Mouse (Mus musculus) spleen, adult 2 months (tissue): ENCODE data around the gene Ccdc6. TPM values are rescaled to one million over a fixed set of nuclear protein-coding genes. Genes with fewer than 3 reads are reported as not detected.

Experiments used
- DNase-seq, 2 experiments: peaks; one replicate each; pipeline versions ENCODE4 v3.0.0 to v3.0.0-alpha.2; 2012 to 2021; ENCODE audit warnings: low spot score in 2 of 2, low read depth in 1 of 2
- H3K27ac ChIP-seq: fragments of 200-500 bp; 2 replicates; pipeline ENCODE4 v1.5.1; 2012; ENCODE audit warnings: low read length, inconsistent platforms; ENCODE audit not compliant: insufficient read depth
- H3K27me3 ChIP-seq: fragments of 200-500 bp; 2 replicates; pipeline ENCODE4 v1.6.1; 2012; ENCODE audit warnings: mild to moderate bottlenecking, moderate library complexity, low read length, inconsistent platforms; ENCODE audit not compliant: control insufficient read depth, insufficient read depth
- H3K36me3 ChIP-seq: fragments of 200-500 bp; 2 replicates; pipeline ENCODE4 v1.6.1; 2012; ENCODE audit warnings: mild to moderate bottlenecking, low read length, inconsistent platforms; ENCODE audit not compliant: control insufficient read depth, insufficient read depth
- H3K4me1 ChIP-seq: fragments of 200-500 bp; 2 replicates; pipeline ENCODE4 v1.6.1; 2011; ENCODE audit warnings: inconsistent platforms; ENCODE audit not compliant: control insufficient read depth, insufficient read depth, insufficient read length
- H3K4me3 ChIP-seq: fragments of 200-500 bp; 2 replicates; pipeline ENCODE4 v1.5.1; 2011; ENCODE audit warnings: mild to moderate bottlenecking, inconsistent platforms; ENCODE audit not compliant: insufficient read depth, insufficient read length; ENCODE audit errors: extremely low read depth
- CTCF ChIP-seq: fragments of 200-500 bp; IDR thresholded peaks from 2 replicates; pipeline ENCODE4 v1.5.1; 2011; ENCODE audit warnings: mild to moderate bottlenecking, inconsistent platforms; ENCODE audit not compliant: insufficient read depth, insufficient read length, insufficient replicate concordance; ENCODE audit errors: extremely low read depth
- POLR2A ChIP-seq: fragments of 200-500 bp; IDR thresholded peaks from 2 replicates; pipeline ENCODE4 v1.6.1; 2011; ENCODE audit warnings: low read depth, low read length, inconsistent platforms
- WGBS: fragments of 180-500 bp; shearing (Covaris S2); methylation state at CpG from one replicate; pipeline ENCODE4 v1.1.7; 2018; 5-methylcytosine and 5-hydroxymethylcytosine counted together
- polyA plus RNA-seq: library from polyadenylated mRNA; depleted of rRNA; stranded (reverse); fragments of >200 nt; gene quantifications from 2 replicates; pipeline ENCODE4 v1.2.3, GENCODE M21; 2012

The Ccdc6 gene
- polyA plus RNA-seq, 1 experiment = 17.7 TPM

GRCm38 (mm10) chr10:70099052-70099451, 2.1 kb downstream of the Ccdc6 start:
- WGBS = 88% methylated on average over 8 of the region's 8 CpGs
- no peak overlapping the region for H3K27ac ChIP-seq
- TF ChIP-seq POLR2A (no peak), CTCF (no peak)
- H3K4me1 ChIP-seq = peaks cover 9% of the 10 kb centered on the region; the same call in 1 of the 2 replicates
- no peak for DNase-seq
- H3K27me3 ChIP-seq = no peaks in the 10 kb centered on the region
- H3K36me3 ChIP-seq = no peaks in the 10 kb centered on the region
- no peak overlapping the region for H3K4me3 ChIP-seq

DNA sequence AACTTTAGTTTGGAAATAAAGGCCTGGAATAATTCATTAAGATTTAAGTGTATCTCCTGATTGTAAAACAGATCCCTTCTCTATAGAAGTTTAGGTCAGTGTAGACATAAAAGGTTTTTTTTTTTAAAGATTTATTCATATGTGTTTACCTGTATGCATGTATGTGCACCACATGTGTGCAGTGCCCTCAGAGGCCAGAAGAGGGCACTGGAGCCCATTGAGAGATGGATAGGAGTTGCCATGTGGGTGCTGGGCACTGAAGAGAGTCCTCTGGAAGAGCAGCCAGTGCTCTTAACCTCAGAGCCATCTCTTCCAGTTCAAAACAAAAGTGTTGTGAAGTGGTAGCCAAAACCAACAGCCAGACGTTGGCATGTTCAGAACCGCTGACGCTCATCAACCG, 5.2 kb downstream of the Ccdc6 start:
- TF ChIP-seq POLR2A (no peak), CTCF (no peak)

GRCm38 (mm10) chr10:70108016-70108415, 11.1 kb downstream of the Ccdc6 start:
- no peak overlapping the region for H3K27ac ChIP-seq
- no peaks in the 10 kb centered on the region for H3K27me3 ChIP-seq
- H3K4me1 ChIP-seq = no peaks in the 10 kb centered on the region; the same call in 1 of the 2 replicates
- H3K36me3 ChIP-seq = no peaks in the 10 kb centered on the region
- no peak for DNase-seq
- WGBS = 85% methylated on average over 13 of the region's 13 CpGs
- no peak overlapping the region for H3K4me3 ChIP-seq
- no peak for TF ChIP-seq POLR2A
- no peak for TF ChIP-seq CTCF

More for the DNA sequence above, 5.2 kb downstream of the Ccdc6 start:
- Histone ChIP-seq H3K27me3 (no peaks in the 10 kb centered on the region), H3K27ac (no peak overlapping the region), H3K36me3 (no peaks in the 10 kb centered on the region), H3K4me1 (peaks cover 9% of the 10 kb centered on the region; the same call in 1 of the 2 replicates), H3K4me3 (no peak overlapping the region)
- WGBS = 100% methylated on average over 4 of the region's 4 CpGs
- DNase-seq = no peak

DNA sequence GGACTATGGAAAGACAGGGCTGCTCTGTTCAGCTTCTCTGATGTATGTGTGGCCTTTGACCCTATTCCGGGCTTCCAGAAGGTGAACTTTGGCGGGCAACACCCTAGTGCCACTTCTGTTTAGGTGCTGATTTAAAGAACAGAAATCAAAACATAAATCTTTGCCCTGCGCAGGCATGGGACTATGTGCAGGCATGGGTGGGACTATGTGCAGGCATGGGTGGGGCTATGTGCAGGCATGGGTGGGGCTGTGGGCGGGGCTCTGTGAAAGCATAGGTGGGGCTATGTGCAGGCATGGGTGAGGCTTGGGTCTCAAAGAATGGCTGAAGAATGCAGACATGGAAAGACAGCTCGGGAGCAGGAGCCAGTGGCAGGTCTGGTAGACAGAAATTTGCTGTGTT, 13.1 kb downstream of the Ccdc6 start:
- Histone ChIP-seq H3K36me3 (no peaks in the 10 kb centered on the region), H3K27me3 (no peaks in the 10 kb centered on the region), H3K4me1 (no peaks in the 10 kb centered on the region; the same call in 1 of the 2 replicates), H3K27ac (no peak overlapping the region), H3K4me3 (no peak overlapping the region)
- WGBS = 76% methylated on average over 5 of the region's 5 CpGs
- no peak for DNase-seq
- no peak for TF ChIP-seq POLR2A
- no peak for TF ChIP-seq CTCF

- H3K27me3 ChIP-seq = no peaks in the 10 kb centered on the region
- no peak overlapping the region for H3K4me3 ChIP-seq
- DNase-seq = no peak
- no peak overlapping the region for H3K27ac ChIP-seq
- no peaks in the 10 kb centered on the region for H3K36me3 ChIP-seq
- WGBS = 79% methylated on average over 7 of the region's 7 CpGs
- H3K4me1 ChIP-seq = peaks cover 3% of the 10 kb centered on the region; the same call in 1 of the 2 replicates
- no peak for TF ChIP-seq CTCF
- TF ChIP-seq POLR2A = no peak
These were observed 13.9 kb downstream of the Ccdc6 start for GRCm38 (mm10) chr10:70110815-70111214.

DNA sequence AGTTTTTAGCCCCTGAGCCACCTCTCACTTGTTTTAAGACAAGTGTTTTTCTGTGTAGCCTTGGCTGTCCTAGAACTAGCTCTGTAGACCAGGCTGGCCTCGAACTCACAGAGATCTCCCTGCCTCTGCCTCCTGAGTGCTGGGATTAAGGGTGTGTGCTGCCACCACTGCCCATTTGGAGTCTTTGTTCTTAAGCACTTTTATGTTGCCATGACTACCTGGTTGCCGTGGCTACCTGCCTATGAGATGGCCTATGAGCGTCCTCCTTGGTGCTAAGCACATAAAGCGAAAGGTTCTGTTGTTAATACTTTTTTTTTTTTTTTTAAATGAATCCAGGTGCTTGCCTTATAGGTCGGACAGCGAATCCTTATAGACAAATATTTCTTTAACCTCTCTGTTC, 14.7 kb downstream of the Ccdc6 start:
- no peak for DNase-seq
- TF ChIP-seq POLR2A (no peak), CTCF (no peak)
- Histone ChIP-seq H3K27ac (no peak overlapping the region), H3K4me1 (peaks cover 3% of the 10 kb centered on the region; the same call in 1 of the 2 replicates), H3K4me3 (no peak overlapping the region), H3K27me3 (no peaks in the 10 kb centered on the region), H3K36me3 (no peaks in the 10 kb centered on the region)
- 93% methylated on average over 6 of the region's 6 CpGs for WGBS

- Histone ChIP-seq H3K27ac (no peak overlapping the region), H3K36me3 (no peaks in the 10 kb centered on the region), H3K4me1 (peaks cover 3% of the 10 kb centered on the region; the same call in 1 of the 2 replicates), H3K27me3 (no peaks in the 10 kb centered on the region), H3K4me3 (no peak overlapping the region)
- 88% methylated on average over 8 of the region's 8 CpGs for WGBS
- DNase-seq = no peak
- no peak for TF ChIP-seq POLR2A
- TF ChIP-seq CTCF = no peak
These were observed 17.2 kb downstream of the Ccdc6 start for GRCm38 (mm10) chr10:70114048-70114635.
